Mouse (Mus musculus) lung, embryonic 14.5 days (tissue): ENCODE measurements around the gene Gnb5. TPM values are rescaled to one million over a fixed set of nuclear protein-coding genes. Genes with fewer than 3 reads are reported as not detected.

Source experiments
- ATAC-seq: fragments of 200-750 bp; cut with Nextera tagmentation; 2 replicates; pipeline ENCODE4 v1.8.0; 2017; ENCODE audit warnings: mild to moderate bottlenecking, moderate TSS enrichment, moderate library complexity; ENCODE audit not compliant: insufficient read depth
- DNase-seq: peaks from one replicate; pipeline ENCODE4 v3.0.0-alpha.2; 2015
- H3K27ac ChIP-seq: fragments of 300-500 bp; sonication (generic); 2 replicates; pipeline ENCODE4 v1.5.1; 2014; ENCODE audit warnings: low read depth, mild to moderate bottlenecking, moderate library complexity
- H3K27me3 ChIP-seq: fragments of 300-500 bp; sonication (generic); 2 replicates; pipeline ENCODE4 v1.6.1; 2014; ENCODE audit warnings: low read length, control low read depth; ENCODE audit not compliant: insufficient read depth
- H3K36me3 ChIP-seq: fragments of 300-500 bp; sonication (generic); 2 replicates; pipeline ENCODE4 v1.6.1; 2014; ENCODE audit warnings: control low read depth; ENCODE audit not compliant: insufficient read depth
- H3K4me1 ChIP-seq: fragments of 300-500 bp; sonication (generic); 2 replicates; pipeline ENCODE4 v1.6.1; 2014; ENCODE audit warnings: antibody characterized with exemption, control low read depth; ENCODE audit not compliant: insufficient read depth
- H3K4me2 ChIP-seq: fragments of 300-500 bp; sonication (generic); 2 replicates; pipeline ENCODE4 v1.6.1; 2014; ENCODE audit warnings: mild to moderate bottlenecking
- H3K4me3 ChIP-seq: fragments of 300-500 bp; sonication (generic); 2 replicates; pipeline ENCODE4 v1.5.1; 2014; ENCODE audit warnings: low read depth, low read length
- H3K9ac ChIP-seq: fragments of 300-500 bp; sonication (generic); 2 replicates; pipeline ENCODE4 v1.6.1; 2014
- H3K9me3 ChIP-seq: fragments of 300-500 bp; sonication (generic); 2 replicates; pipeline ENCODE4 v1.6.1; 2016; ENCODE audit warnings: low read depth, low read length, control low read depth
- CTCF ChIP-seq: IDR thresholded peaks from 2 replicates; pipeline ENCODE4 v1.5.1; 2016; ENCODE audit warnings: antibody characterized with exemption, low read depth
- WGBS: fragments of 180-500 bp; shearing (Covaris S2); extraction: QIAGEN DNeasy Blood & Tissue Kit; methylation state at CpG from one replicate; pipeline ENCODE4 v1.1.7; 2014; 5-methylcytosine and 5-hydroxymethylcytosine counted together
- polyA plus RNA-seq: library from polyadenylated mRNA; unstranded; fragments of >200 nt; fragmentation: Nextera tagmentation; extraction: Ambion mirVana; gene quantifications from 2 replicates; pipeline ENCODE4 v1.2.1, GENCODE M21; 2014

Gene Gnb5
- polyA plus RNA-seq, 1 experiment from 2014 or later = 17.9 TPM

GRCm38 (mm10) chr9:75282830-75283229 is 23.3 kb upstream of the Gnb5 start:
- H3K36me3 ChIP-seq = peaks cover 19% of the 10 kb centered on the region; the same call in 1 of the 2 replicates
- no peaks in the 10 kb centered on the region for H3K27me3 ChIP-seq
- H3K9me3 ChIP-seq = no peaks in the 10 kb centered on the region
- H3K9ac ChIP-seq = no peak overlapping the region
- no peak overlapping the region for H3K4me2 ChIP-seq
- 12% methylated on average over 3 of the region's 3 CpGs for WGBS
- no peaks in the 10 kb centered on the region for H3K4me1 ChIP-seq
- peak; percentile 81 for TF ChIP-seq CTCF
- ATAC-seq = no peak
- H3K27ac ChIP-seq = no peak overlapping the region
- DNase-seq = peak; percentile 82
- H3K4me3 ChIP-seq = no peak overlapping the region

DNA sequence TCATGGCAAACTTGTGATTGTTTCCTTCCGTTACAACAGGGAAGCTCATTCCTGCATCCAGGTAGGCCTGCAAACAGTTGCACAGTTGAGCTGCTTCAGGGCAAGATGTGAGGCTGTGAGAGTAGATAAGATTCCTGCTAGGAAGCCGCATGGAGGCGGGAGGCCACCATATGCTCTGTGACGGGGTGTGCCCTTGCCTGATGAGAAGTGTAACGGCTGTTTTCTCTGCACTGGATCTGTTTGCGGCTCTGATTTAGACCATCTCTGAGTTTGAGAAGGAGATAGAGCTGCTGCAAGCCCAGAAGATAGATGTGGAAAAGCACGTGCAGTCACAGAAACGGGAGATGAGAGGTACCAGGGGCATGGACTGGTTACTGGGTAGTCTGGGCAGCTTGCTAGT is 22.5 kb upstream of the Gnb5 start:
- Histone ChIP-seq H3K27ac (no peak overlapping the region), H3K9me3 (no peaks in the 10 kb centered on the region), H3K36me3 (peaks cover 19% of the 10 kb centered on the region; the same call in 1 of the 2 replicates), H3K4me1 (no peaks in the 10 kb centered on the region), H3K4me3 (no peak overlapping the region), H3K4me2 (no peak overlapping the region), H3K27me3 (no peaks in the 10 kb centered on the region), H3K9ac (no peak overlapping the region)
- ATAC-seq (no peak), DNase-seq (no peak)
- WGBS = 76% methylated on average over 8 of the region's 8 CpGs
- no peak for TF ChIP-seq CTCF

DNA sequence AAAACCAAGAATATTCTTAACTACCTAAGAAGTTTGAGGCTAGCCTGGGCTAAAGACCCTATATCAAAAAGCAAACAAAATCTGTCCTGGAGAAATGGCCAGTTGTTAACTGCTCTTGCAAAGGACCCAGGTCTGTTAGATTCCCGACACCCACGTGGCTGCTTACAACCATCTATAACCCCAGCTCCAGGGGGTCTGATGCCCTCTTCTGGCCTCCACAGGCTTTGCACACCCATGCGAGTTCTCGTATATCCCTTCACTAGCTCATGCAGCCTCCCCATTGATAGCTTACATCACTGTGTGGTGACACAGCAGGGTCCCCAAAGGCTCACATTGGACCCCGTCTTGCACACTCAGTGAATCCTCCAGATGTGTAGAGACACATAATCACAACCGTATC is 20.7 kb upstream of the Gnb5 start:
- peaks cover 23% of the 10 kb centered on the region; the same call in 1 of the 2 replicates for H3K36me3 ChIP-seq
- WGBS = 78% methylated on average over 6 of the region's 6 CpGs
- H3K27me3 ChIP-seq = no peaks in the 10 kb centered on the region
- H3K27ac ChIP-seq = no peak overlapping the region
- no peak overlapping the region for H3K9ac ChIP-seq
- no peaks in the 10 kb centered on the region for H3K9me3 ChIP-seq
- ATAC-seq (no peak), DNase-seq (no peak)
- no peak overlapping the region for H3K4me2 ChIP-seq
- H3K4me3 ChIP-seq = no peak overlapping the region
- H3K4me1 ChIP-seq = no peaks in the 10 kb centered on the region
- TF ChIP-seq CTCF = 0 out of 2 replicates have a peak, but pooled peaks have one; percentile 19

DNA sequence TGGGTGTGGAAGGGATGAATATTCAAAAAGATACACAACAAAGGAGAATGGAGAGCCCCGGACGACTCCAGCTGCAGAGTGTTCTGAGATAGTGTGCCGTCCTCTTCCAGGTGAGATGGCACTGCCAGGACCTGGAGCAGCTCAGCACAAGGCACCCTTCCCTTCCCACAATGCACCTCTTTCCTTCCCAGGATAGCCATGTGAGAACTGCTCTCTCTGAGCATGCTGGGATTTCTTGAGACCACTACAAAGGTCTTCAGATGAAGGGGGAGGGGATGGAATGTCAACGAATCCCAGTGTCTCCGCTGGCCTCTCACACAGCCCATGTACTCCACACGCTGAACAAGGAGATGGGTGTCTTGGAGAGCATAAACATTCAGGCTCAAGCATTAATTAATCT is 18.5 kb upstream of the Gnb5 start:
- H3K4me3 ChIP-seq = no peak overlapping the region
- H3K4me2 ChIP-seq = no peak overlapping the region
- DNase-seq = no peak
- H3K27me3 ChIP-seq = no peaks in the 10 kb centered on the region
- TF ChIP-seq CTCF = no peak
- no peaks in the 10 kb centered on the region for H3K9me3 ChIP-seq
- no peaks in the 10 kb centered on the region for H3K4me1 ChIP-seq
- no peak for ATAC-seq
- H3K27ac ChIP-seq = no peak overlapping the region
- 52% methylated on average over 6 of the region's 6 CpGs for WGBS
- no peak overlapping the region for H3K9ac ChIP-seq
- peaks cover 28% of the 10 kb centered on the region; the same call in 1 of the 2 replicates for H3K36me3 ChIP-seq

DNA sequence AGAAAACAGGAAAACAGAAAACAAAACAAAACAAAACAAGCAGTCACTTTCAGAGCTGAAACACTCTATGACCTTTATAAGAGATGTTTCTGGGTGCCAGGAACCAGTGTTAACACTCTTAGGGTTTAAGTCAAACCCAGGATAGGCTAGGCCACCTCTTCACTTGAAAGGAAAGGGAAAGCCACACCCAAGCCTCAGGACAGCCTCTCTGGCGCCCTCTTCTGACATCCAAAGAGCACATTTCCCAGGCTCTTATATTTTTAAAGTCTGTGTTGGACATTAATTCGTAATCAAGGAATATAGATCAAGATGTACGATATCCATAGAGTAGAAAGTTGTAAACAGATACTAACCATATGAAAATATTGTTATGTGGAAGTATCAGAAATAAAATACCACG is 16.5 kb upstream of the Gnb5 start:
- Histone ChIP-seq H3K36me3 (peaks cover 29% of the 10 kb centered on the region; the same call in 1 of the 2 replicates), H3K9me3 (no peaks in the 10 kb centered on the region), H3K4me3 (no peak overlapping the region), H3K27ac (no peak overlapping the region), H3K9ac (no peak overlapping the region), H3K4me1 (no peaks in the 10 kb centered on the region), H3K4me2 (no peak overlapping the region), H3K27me3 (no peaks in the 10 kb centered on the region)
- WGBS = 49% methylated on average over 4 of the region's 4 CpGs
- ATAC-seq (no peak), DNase-seq (peak; percentile 46)
- TF ChIP-seq CTCF = peak; percentile 41

GRCm38 (mm10) chr9:75299342-75299741 is 6.7 kb upstream of the Gnb5 start:
- Histone ChIP-seq H3K4me3 (no peak overlapping the region), H3K9me3 (no peaks in the 10 kb centered on the region), H3K27ac (no peak overlapping the region), H3K4me1 (no peaks in the 10 kb centered on the region), H3K36me3 (peaks cover 16% of the 10 kb centered on the region; the same call in 1 of the 2 replicates), H3K27me3 (no peaks in the 10 kb centered on the region), H3K4me2 (no peak overlapping the region), H3K9ac (no peak overlapping the region)
- WGBS = 75% methylated on average over 2 of the region's 2 CpGs
- peak; percentile 30 for DNase-seq
- ATAC-seq = no peak
- TF ChIP-seq CTCF = peak; percentile 39; the same call in 1 of the 2 replicates

GRCm38 (mm10) chr9:75303033-75303432 is 3.1 kb upstream of the Gnb5 start:
- H3K9me3 ChIP-seq = no peaks in the 10 kb centered on the region
- H3K4me1 ChIP-seq = no peaks in the 10 kb centered on the region
- no peak overlapping the region for H3K4me2 ChIP-seq
- ATAC-seq (no peak), DNase-seq (no peak)
- 85% methylated on average over 2 of the region's 2 CpGs for WGBS
- H3K36me3 ChIP-seq = peaks cover 10% of the 10 kb centered on the region; the same call in 1 of the 2 replicates
- no peak overlapping the region for H3K9ac ChIP-seq
- H3K27ac ChIP-seq = no peak overlapping the region
- H3K4me3 ChIP-seq = no peak overlapping the region
- TF ChIP-seq CTCF = no peak
- H3K27me3 ChIP-seq = no peaks in the 10 kb centered on the region

DNA sequence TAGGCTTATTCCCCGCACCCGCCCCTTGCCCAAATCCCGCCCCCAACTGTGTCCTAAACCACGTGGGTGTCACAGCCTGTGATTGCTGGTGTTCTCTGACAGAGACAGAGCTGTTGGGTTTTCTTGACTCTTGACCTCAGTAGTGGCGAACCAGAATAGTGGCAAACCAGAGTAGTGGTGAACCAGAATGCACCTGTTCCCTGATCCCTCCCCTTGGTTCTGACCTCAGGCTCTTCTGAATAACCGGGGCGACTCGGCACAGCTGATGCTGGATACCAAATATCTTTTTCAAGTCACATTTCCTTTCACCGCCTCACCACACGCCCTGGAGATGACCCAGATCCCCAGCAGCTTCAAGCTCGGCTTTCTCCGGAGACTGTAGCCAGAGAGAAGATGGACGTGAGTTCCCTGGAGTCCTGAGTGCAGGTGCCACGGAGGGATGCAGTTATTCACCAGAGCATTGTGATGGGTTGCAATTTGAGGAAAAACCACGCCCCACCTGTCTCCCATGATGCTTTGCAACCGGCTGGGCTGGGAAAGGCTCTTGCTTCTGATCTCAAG is 2.3 kb upstream of the Gnb5 start:
- Histone ChIP-seq H3K9me3 (no peaks in the 10 kb centered on the region), H3K27me3 (no peaks in the 10 kb centered on the region), H3K4me3 (no peak overlapping the region), H3K36me3 (peaks cover 10% of the 10 kb centered on the region; the same call in 1 of the 2 replicates), H3K4me1 (no peaks in the 10 kb centered on the region), H3K27ac (no peak overlapping the region), H3K4me2 (no peak overlapping the region), H3K9ac (no peak overlapping the region)
- TF ChIP-seq CTCF = no peak
- DNase-seq (no peak), ATAC-seq (no peak)
- WGBS = 38% methylated on average over 16 of the region's 16 CpGs
